Mouse (Mus musculus) liver, embryonic 14.5 days (tissue): ENCODE data around the gene Zfp366.

Source experiments
- CTCF ChIP-seq: IDR thresholded peaks from 2 replicates; pipeline ENCODE4 v1.5.1; 2016; ENCODE audit warnings: antibody characterized with exemption, low read depth, control low read depth
- EP300 ChIP-seq: IDR thresholded peaks from 2 replicates; pipeline ENCODE4 v1.6.1; 2016; ENCODE audit warnings: antibody characterized with exemption, low read depth

GRCm38 (mm10) chr13:99152305-99152930 is 32.2 kb upstream of the Zfp366 start:
- TF ChIP-seq CTCF (no peak), EP300 (no peak)
